Mouse (Mus musculus) cerebellum, postnatal 4 days (tissue): ENCODE measurements around the gene Grb10.

Source experiments
- DNase-seq, 2 experiments: peaks; one replicate each; pipeline ENCODE4 v3.0.0; 2022; ENCODE audit warnings: low spot score in 2 of 2, mixed read lengths in 1 of 2

The Grb10 gene

DNA sequence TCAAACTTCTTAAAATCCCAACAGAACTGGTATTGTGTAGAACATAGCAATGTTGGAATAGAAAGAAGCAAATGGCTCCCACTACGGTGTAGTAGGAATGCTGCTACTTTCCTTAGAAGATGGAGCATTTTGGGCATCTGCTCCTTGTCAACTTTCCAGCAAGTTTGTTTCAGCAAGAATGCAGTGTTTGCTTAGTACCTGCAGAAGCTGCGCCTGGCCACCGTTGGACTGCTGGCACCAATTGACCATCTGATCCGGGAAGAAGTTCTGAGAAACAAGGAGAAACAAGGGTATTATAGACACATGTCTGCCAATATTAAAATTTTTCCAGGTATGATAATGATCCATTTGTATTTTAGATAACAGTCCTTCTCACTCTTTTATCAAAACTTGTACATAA lies 92.7 kb downstream of the Grb10 start:
- no peak for DNase-seq

DNA sequence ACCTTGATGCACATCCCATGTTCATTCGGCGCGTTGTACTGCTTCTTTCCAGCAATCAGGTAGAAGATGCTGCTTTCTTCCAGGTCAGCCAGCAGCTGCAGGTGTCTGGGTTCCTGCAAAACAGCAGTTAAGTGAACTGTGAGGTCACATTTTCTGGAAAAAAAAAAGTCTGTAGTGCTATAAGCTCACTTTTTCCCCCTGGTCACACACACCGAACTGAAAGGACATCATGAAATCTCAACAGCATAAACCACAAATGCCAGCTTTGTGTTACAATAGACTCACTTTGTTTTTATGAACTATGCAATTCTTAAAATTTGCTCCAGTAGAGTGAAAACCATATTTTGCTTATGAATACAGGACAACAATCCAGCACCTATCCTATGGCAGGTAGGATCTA lies 93.7 kb downstream of the Grb10 start:
- DNase-seq, result no peak

DNA sequence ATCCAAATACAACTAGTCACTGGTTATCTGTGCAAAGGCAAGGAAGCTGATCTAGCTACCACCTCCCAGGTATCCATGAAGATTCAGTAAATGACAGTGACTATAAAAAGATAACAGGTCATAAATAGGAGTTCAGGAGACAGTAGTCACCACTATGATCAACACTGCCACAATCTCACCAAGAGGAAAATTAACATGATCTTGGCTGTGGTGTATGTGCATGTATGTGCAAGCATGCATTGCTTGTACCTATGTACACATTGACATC lies 94.5 kb downstream of the Grb10 start:
- DNase-seq, result no peak

DNA sequence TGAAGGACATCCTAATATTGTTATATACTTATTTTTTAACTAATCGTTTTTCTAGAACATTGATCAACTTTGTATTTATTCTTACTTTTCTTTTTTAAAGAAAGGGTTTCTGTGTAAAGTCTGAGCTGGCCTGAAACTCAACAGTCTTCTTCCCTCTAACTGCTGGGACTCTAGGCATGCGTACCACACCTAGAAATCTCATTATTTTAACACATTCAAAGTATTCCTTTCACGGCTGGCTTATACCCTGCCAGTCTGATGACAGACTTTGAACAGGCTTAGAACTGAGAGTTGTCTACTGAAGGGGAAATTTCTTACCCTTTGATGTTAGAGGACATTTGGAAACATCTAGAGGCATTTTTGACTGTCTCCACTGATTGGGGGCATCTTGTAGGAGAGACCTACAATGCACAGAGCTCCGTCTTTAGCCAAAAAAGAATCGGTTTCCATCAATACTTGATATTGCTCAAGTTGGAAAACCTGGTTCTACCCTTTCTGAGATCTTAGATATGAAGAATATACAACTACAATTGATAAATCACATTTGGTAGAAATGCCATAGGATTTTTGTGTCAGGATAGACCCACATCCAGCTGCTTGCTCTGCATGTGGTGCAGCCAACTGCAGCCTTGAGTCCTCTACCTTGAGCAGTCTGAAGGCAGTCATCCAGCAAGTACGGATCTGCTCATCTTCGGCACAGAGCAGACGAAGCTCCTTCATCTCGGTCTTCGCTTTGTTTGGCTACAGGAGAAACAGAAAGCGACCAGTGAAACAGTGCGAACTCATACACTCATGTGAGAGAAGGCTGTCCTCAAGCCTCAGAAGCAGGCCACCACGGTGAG lies 95.0 kb downstream of the Grb10 start:
- DNase-seq, result no peak

DNA sequence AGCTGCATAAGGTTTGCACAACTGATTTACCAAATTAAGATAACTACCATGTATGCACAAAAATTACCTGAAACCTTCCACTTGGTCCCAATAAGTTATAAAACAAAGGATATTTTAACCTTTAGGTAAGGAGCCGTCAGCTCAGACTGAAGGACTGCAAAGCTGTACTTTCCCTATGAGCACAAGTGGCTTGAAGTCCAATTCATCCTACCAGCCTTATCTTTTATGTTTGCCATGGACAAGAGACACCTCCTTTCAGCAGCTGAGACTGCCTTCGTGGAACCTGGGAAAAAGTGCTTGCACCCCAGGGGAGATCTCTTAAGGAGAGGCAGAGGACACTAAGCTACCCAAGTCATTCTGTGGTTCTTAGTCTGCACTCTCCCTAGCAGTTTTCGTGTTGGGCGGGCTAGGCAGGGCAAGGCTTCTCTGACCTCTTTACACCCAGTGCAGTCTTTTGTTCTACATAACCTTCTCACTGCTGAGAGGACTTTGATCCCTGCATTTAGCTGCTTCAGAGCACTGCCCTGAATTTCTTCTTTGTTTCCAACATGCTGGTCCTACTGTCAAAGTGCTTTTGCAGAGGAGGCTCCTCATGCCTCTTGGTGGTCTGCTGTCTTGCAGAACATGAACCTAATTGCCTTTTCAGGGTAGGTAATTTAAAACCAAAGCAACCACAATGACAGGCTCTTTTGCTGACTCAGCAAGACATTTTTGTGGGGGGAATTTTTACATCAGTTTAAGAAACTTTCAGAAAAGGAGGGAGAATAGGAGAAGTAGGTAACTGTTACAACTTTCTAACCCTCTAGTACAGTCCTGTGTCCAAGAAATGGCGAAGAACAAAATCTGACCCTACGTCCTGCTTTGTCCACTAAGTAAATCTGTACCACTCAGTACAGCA lies 95.9 kb downstream of the Grb10 start:
- no peak for DNase-seq

DNA sequence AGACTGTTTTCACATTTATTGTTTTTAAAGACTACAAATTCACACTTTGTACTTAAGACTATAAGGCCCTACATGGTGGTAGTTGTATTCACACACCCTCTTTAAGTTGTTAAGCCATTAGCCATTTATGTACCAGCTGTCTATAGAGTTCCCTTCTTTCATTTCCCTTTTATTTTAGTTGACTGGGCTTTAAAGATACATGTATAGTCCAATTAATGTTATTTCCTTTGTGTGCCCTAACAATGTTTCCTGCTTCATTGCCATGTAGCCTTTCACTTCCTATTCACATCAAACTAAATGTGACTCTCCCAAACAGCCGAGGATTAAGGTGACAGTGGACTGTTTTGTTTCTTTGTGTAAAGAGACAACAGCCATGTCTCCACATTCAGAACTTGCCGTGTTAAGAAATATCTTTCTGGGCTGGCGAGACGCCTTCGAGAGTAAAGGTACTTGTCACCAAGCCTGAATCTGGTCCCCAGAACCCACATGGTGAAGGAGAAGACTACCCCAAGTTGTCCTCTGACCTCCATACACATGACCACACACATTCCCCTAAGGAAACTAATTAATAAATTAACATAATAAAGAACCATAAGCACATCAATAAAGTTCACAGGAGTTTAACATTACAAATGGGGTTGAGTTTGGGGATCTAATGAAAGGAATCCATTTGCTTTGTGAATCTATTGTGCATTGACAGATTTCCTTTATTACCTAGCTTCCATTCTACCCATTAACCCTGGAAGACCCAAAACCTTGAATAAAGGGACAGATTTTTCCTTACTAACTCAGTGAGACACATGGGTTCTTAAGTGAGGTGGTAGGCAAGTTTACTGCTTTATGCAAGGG lies 97.4 kb downstream of the Grb10 start:
- DNase-seq, result no peak

DNA sequence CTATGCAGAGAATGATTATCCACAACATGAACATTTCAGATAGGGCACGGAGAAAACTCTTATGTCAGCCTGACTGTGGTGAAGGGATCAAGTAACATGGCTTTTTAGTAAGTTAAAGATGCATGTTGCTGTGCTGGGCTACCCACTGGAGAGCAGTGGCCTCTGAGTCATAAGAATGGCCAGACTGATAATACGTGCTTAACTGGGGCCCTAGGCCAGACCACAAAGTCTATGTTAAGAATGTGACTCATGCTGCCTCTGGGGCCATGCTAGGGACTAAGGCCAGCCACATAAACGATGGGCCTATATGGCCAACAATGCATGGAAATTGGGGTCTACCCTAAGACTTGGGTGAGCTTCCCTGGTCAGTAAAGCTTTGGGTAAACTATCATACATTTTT lies 98.9 kb downstream of the Grb10 start:
- DNase-seq, result no peak

DNA sequence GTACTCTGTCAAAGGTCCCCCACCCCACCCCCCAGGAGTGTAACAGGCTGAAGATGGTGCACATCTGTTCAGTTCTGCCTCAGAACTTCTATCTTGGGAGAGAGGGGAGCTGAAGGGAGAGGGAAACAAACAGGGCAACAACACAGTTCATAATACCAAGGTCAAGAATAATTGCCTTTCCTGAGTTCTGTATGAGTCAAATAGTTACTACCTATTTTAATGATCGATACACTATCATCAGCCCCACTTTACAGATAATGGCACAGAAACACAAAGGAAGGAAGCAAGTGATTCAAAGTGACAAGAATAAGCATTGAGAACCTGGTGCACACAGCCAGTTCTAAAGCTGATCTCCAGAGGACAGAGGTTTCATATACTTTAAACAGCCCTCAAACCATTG lies 99.9 kb downstream of the Grb10 start:
- DNase-seq, result no peak

DNA sequence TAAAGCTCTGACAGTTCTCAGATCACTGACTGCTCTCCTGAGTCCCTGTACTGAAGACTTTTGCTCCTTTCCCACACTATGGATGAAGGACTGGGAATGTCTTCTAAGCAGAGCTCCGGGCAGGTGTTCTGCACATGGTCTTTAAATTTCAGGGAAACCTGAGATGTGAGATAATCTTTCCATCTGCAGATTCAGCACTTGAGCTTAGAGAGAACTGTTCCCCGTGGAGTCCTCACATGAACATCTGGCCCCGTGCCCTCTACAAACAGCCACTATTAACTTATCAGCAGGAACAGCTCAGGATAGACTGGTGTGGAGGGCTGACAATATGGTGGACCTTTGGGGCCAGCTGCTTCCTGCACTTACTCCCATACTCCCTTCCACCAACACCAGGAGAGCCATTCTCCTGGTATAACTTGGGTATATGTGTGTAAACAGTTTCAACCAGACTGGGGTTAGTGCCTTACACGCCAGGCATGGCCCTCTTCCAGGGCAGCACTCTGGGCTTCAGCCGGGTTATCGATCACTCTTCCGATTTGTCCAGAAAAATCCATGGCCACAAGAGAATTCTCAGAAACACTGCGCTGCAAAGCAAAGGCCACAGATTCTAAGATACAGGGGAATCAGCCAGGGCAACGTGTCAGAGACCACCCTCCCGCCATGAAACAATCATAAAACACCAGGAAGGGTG lies 101.0 kb downstream of the Grb10 start:
- no peak for DNase-seq

DNA sequence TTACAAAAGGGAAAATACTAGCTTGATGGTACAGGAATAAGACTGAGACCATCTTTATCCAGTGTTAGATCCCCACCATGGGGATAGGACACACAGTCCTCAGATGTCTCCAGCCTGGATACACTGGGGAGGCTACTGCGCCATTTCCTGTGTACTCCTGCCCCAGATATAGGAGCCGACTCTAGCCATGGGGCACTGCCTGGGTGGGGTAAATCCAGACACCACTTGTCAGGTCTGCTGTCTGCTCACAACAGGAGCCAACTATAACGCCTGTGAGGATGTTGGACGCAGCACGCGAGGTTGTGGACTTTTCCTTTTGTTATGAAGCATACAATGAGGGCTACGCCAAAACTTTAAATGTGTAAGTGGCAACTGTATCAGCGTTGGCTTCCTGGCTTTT lies 103.7 kb downstream of the Grb10 start:
- no peak for DNase-seq

DNA sequence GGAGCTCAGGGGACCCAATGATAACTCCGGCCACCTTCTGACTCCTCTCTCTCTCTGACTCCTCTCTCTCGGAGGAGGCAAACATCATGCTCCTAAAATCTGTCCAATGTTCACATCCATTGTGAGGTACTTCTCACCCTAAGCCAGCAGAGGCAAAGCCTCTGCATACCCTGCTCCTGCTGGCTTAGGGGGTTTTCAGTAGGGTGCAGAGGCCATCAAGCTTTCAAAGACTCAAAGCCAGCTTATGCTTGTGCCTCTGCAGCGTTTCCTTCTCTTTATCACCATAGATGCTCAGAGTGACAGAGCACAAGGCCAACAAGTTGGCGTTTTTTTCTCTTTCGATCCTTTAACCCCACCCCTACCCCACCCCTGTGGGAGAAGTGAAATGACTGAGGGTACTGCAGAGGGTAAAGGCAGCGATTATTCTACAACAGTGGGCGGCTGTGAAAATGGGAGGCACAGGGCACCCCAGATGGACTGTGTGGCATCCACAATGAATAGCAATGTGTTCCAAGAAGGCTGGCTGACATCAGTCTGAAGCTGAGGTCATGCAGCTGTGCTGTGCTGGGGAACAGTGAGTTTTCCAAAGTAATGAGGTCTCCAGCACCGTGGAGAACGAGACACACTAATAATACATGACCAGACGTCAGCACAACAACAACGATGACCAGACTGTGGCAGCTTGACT lies 106.2 kb downstream of the Grb10 start:
- no peak for DNase-seq

DNA sequence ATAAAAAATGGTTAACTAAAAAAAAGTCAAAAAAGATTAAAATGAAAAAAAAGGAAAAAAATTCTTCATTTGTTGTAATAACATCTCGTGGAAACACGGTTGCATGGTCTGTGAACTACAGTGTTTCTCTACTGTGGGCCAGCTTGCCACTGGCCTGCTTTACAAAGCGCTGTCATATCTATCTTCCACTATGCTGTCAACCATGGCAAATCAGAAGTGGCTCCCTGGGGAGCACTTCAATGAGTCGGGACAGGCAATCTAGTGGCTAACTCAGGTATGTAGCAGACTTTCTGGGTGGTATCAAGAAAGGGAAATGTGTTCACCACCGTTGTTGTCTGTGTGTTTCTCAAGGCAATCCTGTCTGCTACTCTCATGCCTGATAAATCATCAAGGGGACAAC lies 106.8 kb downstream of the Grb10 start:
- no peak for DNase-seq

DNA sequence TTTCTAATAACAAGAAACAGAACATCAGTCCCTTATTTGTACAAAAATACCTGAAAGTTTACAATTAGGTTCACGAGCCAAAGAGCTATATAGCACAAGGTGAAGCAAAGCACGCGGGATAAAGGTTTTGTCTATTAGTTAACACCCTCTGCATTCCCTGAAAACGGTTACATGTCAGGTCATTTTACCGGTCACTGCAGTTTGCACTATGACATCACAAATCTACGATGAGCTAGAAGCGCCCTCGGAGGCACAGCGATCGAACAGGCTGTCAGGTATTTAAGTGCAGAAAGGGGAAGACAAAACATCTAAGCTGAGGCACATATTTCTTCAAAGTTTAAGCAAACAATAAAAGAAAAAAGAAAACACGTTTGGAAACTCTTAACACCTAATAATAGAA lies 108.0 kb downstream of the Grb10 start:
- DNase-seq, result no peak

DNA sequence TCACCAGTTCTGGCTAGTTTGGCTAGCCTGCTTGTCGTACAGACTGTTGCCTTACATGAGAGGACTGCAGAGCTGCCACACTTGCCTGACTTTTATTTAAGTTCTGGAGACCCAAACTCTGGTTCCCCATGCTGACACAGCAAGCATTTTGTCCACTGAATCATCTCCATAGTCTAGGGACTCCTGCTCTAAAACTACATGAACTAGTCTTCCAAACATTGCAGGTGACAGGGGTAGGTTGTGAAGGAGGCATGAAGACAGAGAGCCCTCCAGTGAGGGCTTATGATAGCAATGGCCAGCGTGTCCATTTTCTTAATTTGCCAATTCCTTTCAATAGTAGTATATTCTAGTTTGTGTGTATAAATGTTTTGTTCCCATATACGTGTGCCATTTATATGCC lies 109.4 kb downstream of the Grb10 start:
- no peak for DNase-seq

DNA sequence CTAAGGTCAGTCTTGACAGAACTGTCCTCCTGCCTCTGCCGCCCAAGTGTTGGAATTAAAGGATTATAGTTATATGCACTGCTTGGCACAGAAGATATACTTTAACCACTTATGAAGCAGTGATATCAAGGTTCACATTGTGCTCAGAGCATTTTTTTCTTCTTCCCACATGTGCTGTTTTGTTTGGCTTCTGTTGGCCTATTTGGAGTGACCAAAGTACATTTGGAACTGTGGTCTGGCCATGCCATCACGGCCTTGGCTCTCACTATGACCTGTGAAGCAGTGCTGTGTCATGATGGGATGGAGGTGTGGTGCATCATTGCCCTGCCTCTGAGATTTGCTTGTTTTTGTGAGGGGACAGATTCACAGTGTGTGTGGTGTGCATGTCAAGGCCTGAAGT lies 109.9 kb downstream of the Grb10 start:
- DNase-seq, result no peak

DNA sequence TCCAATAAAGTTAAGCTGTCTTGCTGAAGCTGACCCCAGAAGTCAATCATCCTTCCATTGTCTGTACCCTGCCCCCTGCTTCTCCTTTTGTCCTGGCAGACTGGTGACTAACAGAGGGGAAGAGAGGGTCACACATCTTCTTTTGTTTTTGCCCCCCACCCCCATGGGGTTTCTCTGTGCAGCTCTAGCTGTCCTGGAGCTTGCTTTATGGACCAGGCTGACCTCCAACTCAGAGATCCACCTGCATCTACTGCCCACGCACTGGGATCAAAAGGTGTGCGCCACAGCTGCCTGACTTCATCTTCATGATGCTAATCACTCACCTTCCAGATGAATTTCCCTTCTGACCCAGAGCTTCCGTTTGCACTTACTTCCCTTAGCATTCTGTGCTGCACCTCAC lies 114.6 kb downstream of the Grb10 start:
- DNase-seq, result no peak

DNA sequence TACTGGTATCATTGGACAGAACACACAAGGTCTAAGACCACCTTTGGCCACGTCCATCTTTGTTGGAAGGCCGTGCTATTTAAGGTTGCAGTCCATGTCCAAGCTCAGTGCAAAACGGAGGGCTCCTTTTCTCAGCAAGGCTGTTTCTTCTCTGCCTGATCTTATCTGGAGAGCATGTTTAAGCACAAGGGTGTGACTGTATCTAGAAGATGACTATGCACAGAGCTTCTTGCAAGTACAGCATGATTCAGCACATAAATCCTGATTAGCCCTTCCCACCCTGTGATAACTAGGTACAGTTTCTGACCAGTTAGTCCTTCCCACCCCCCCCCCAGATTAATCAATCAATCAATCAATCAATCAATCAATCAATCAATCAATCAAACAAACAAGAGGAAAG lies 115.1 kb downstream of the Grb10 start:
- DNase-seq, result no peak

DNA sequence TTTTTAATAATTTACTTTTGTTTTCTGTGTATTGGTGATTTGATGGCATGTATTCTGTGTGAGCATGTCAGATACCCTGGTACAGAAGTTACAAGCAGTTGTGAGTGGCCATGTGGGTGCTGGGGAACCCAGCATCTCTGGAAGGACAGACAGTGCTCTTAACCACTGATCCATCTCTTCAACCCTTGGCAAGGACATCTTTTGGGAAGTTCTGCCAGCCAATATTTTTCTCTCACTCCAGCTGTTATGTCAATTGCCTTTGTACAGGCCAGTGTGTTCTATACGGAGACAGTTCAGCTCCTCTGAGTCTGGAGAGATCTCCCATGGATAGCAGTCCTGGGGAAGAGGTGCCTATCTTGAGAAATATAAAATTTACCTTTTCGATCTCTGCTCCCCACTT lies 116.4 kb downstream of the Grb10 start:
- DNase-seq, result no peak

DNA sequence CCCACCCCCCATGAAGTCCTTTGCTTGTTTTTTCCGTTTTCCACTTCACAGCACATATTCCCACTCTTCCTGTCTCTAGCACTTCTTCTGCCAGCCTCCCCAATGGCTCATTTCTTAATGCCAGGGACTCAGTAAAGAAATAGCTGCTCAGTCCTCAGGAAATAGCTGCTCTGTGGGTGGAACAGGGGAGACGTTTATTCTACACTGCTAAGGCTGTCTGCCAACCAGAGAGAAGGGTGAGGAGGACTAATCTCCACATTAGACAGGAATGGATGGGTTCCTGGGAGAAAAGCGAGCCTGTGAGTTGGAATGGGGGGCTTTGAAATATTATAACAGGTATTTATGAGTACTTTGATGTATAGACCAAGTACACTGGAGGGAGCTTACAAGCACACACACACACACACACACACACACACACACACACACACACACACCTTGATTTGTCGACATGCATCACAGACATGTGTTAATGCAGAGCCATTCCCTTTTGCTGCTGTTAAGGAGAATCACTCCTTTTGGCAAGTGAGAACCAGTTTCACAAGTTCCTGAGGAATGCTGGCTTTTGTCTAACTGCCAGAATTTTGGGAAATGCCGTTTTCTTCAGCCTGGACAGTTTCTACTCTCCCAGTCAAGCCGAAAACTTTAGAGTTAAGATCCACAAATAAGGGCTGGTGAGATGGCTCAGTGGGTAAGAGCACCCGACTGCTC lies 130.6 kb downstream of the Grb10 start:
- no peak for DNase-seq

DNA sequence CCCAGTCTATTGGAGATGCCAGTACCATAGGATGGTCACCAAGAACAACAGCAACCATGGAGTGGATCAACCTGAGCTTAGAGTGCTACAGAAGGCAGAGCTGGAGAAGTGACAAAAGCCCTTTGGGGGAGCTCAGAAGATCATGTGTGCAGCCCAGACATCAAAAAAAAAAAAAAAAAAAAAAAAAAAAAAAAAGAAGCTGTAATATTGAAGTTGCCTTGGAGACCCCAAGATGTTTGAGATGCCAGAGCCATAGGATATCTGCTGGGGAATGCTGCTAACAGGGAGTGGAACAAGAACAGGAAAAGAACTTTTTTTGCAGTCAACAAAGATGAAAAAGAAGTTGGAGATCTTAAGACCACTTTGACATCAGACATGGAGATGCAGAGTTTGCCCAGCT lies 133.0 kb downstream of the Grb10 start:
- no peak for DNase-seq

DNA sequence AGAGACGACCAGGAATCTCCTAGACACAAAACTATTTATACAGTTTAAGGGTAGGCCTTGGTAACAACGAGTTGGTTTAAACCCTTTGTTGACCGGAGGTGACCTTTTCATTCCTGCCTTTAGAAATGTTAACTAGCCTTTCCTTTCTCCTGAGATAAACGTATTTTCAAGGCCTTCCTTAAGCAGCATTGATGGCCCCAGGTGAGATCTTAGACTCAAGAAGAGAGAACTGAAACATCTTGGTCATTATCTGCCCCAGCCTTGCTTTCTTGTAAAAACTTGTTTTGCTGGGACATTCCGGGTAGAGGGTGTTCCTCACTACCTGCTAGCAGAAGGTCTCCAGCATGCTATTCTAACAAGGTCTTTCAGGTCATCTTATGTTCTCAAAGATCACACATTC lies 133.5 kb downstream of the Grb10 start:
- no peak for DNase-seq
